Mouse (Mus musculus): ENCODE measurements around the gene Acsf3. TPM values are rescaled to one million over a fixed set of nuclear protein-coding genes. Genes with fewer than 3 reads are reported as not detected.

Acsf3 gene
- total and polyA plus RNA-seq, 2 experiments from 2014 or later, result 19.9 to 20.6 TPM

DNA sequence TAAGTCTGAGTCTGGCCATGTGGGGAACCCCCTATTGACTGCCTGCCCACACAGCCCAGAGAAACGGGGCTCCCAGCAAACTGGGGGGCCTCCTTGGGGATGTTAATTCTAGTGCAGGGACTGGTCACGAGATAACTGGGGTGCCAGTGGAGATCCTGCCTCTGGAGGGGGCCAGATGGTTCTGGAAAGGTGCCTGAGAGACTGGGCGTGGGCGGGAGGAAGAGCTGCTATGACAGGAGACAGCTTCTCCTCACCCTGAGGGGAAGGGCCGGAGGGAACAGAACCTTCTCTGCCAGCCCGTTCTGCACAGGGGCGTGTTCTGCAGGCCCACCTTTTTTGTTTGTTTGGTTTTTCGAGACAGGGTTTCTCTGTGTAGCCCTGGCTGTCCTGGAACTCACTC lies 90.9 kb downstream of the Acsf3 start:
- Histone ChIP-seq H3K4me1 (ENCODE audit: insufficient read depth, low read length) (no peaks in the 10 kb centered on the region), H3K27ac (no peak overlapping the region), H3K27me3 (ENCODE audit: insufficient read depth, low read length) (no peaks in the 10 kb centered on the region), H3K36me3 (ENCODE audit: insufficient read depth, low read length) (no peaks in the 10 kb centered on the region), H3K4me3 (ENCODE audit: low read length) (no peak overlapping the region), H3K9ac (replicated peaks; ENCODE audit: low read length) (no peak overlapping the region), H3K9me3 (ENCODE audit: low read length) (peaks cover 3% of the 10 kb centered on the region; the same call in 1 of the 2 replicates), H3K4me2 (ENCODE audit: low read depth, low read length) (no peak overlapping the region)
- no peak for ATAC-seq
- no peak for TF ChIP-seq CTCF (IDR thresholded peaks at IDR 0.05; ENCODE audit: low read depth)
- DNase-seq (ENCODE audit: low spot score), result no peak
- 84% methylated on average over 8 of the region's 8 CpGs for WGBS

Other genes with a start within 250 kb of the Acsf3 start
- gene Piezo1, start 224.2 kb upstream of the Acsf3 start, total RNA-seq (2014; rRNA removed), result 10.0 and 17.5 TPM in 2 replicates
- 1.2 and 1.3 TPM in 2 replicates for gene Piezo1, start 224.2 kb upstream of the Acsf3 start, polyA plus RNA-seq (2015; fragmentation: Nextera tagmentation; extraction: Ambion mirVana)
- gene Cdt1, start 207.5 kb upstream of the Acsf3 start, total RNA-seq (2014; rRNA removed), result 24.9 and 26.3 TPM in 2 replicates
- 10.7 and 11.7 TPM in 2 replicates for gene Cdt1, start 207.5 kb upstream of the Acsf3 start, polyA plus RNA-seq (2015; fragmentation: Nextera tagmentation; extraction: Ambion mirVana)
- 113 and 123 TPM in 2 replicates for gene Aprt, start 198.6 kb upstream of the Acsf3 start, total RNA-seq (2014; rRNA removed)
- 183 and 189 TPM in 2 replicates for gene Aprt, start 198.6 kb upstream of the Acsf3 start, polyA plus RNA-seq (2015; fragmentation: Nextera tagmentation; extraction: Ambion mirVana)
- 12.0 and 14.2 TPM in 2 replicates for gene Galns, start 164.0 kb upstream of the Acsf3 start, total RNA-seq (2014; rRNA removed)
- 9.1 and 10.0 TPM in 2 replicates for gene Galns, start 164.0 kb upstream of the Acsf3 start, polyA plus RNA-seq (2015; fragmentation: Nextera tagmentation; extraction: Ambion mirVana)
- gene Trappc2l, start 163.8 kb upstream of the Acsf3 start, total RNA-seq (2014; rRNA removed), result 7.6 and 11.4 TPM in 2 replicates
- gene Trappc2l, start 163.8 kb upstream of the Acsf3 start, polyA plus RNA-seq (2015; fragmentation: Nextera tagmentation; extraction: Ambion mirVana), result 117 and 130 TPM in 2 replicates
- not detected in 2 replicates for gene Pabpn1l, start 152.7 kb upstream of the Acsf3 start, total RNA-seq (2014; rRNA removed)
- not detected in 2 replicates for gene Pabpn1l, start 152.7 kb upstream of the Acsf3 start, polyA plus RNA-seq (2015; fragmentation: Nextera tagmentation; extraction: Ambion mirVana)
- 9.2 and 10.0 TPM in 2 replicates for gene Cbfa2t3, start 76.4 kb upstream of the Acsf3 start, total RNA-seq (2014; rRNA removed)
- 12.4 and 12.6 TPM in 2 replicates for gene Cbfa2t3, start 76.4 kb upstream of the Acsf3 start, polyA plus RNA-seq (2015; fragmentation: Nextera tagmentation; extraction: Ambion mirVana)
- gene Cdh15, start 72.5 kb downstream of the Acsf3 start, total RNA-seq (2014; rRNA removed), result 0.72 and 0.84 TPM in 2 replicates
- 2.3 and 2.4 TPM in 2 replicates for gene Cdh15, start 72.5 kb downstream of the Acsf3 start, polyA plus RNA-seq (2015; fragmentation: Nextera tagmentation; extraction: Ambion mirVana)